Mouse (Mus musculus): ENCODE results near the gene Fbln1.

- TF ChIP-seq CTCF (IDR thresholded peaks at IDR 0.05; ENCODE audit: extremely low read depth, insufficient read depth, insufficient read length, insufficient replicate concordance) (no peak), POLR2A (IDR thresholded peaks at IDR 0.05; ENCODE audit: low read depth, low read length) (no peak)
Measured at GRCm38 (mm10) chr15:85303241-85303640, 97.5 kb downstream of the Fbln1 start.

All from spleen, adult 2 months (tissue).